Mouse (Mus musculus) G1E-ER4 (cell line): Measurements from ENCODE around the gene Vamp5. TPM values are rescaled to one million over a fixed set of nuclear protein-coding genes. Genes with fewer than 3 reads are reported as not detected.

Experiments used
- GATA1 ChIP-seq: IDR thresholded peaks from one replicate; pipeline ENCODE4 v1.8.0; 2012; ENCODE audit warnings: low read length, inconsistent platforms
- polyA plus RNA-seq: library from polyadenylated mRNA; stranded (reverse); fragments of >175 nt; gene quantifications from 2 replicates; pipeline ENCODE4 v1.2.3, GENCODE M21; 2012

Vamp5 gene
- polyA plus RNA-seq, 1 experiment, result 234 TPM

DNA sequence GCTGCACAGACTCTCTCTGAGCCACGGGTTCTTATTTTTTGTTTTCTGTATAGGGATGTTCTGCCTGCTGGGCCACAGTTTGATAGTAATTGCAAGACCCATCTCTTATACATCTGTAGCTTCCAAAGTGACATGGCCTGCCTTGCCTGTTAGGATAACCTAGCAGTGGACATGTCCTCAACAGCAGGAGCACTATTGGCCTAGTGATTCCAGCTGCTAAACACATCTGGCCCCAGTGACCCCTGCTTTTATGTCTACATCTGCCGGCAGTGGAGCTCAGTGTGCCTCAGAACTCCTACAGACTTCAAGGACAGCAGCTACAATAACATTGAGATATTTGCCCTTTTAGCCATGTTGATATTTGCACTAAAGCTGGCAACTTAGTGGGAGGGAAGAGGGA lies 19.7 kb upstream of the Vamp5 start:
- TF ChIP-seq GATA1, result no peak

DNA sequence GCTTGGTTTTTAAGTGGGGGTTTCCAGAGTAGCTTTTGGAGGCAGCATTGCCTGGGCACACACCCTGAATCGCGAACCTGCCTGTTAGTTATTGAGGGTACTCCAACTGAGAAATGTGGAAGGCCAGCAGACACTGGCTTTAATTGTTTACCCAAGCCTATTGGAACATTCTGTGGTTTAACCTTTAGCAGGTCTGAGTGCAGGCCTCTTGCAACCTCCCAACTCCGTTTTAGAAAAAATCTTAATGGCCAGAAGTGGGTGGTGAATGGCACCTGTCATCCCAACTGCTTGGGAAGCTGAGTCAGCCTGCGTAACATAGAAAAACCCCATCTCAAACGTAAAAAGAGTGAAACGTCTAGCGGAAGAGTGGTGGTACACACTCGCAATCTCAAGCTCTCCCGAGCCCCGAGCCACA lies 16.6 kb upstream of the Vamp5 start:
- TF ChIP-seq GATA1, result no peak

DNA sequence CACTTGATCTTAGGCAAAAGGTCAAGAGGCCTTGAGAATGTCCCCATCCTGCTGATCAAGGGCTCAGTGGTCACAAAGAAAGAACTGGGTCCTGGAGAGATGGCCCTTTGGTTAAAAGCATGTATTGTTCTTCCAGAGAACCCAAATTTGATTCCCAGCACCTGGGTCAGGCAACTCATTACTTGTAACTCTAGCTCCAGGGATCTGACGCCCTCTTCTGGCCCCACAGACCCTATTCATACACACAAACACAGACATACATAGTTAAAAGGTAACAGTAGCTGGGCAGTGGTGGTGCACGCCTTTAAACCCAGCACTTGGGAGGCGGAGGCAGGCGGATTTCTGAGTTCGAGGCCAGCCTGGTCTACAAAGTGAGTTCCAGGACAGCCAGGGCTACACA lies 12.1 kb upstream of the Vamp5 start:
- TF ChIP-seq GATA1, result no peak

DNA sequence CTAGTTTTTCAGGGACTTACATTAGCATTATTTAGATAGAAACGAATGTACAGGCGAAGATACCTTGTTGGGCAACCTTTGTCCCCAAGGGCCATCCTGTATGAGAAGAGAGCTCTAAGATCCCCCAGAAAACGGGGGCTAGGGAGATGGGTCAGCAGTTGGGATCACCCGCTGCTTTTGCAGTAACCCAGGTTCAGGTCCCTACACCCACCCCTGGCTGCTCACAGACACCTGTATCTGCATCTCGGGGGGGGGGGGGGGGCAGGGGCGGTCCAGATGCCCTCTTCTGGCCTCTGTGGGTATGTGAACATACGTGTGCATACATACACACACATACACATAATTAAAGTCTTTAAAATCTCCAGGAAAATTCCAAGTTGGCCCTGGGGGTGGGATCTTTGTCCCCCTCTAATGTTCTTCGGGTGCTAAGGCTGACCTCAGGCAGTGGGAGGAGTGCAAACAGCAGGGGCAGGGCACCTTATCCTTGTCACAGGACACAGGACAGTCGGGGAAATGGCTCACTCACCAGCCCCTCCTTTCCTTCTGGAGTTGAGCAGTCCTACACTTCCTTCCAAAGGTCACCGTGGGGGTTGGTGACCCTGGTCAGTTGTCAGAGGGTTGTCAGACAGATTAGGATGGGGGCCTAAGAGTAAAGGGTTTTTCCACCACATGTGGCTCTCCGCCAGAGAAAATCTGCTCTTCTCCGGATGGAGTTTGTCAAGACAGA lies 10.7 kb upstream of the Vamp5 start:
- TF ChIP-seq GATA1, result no peak

DNA sequence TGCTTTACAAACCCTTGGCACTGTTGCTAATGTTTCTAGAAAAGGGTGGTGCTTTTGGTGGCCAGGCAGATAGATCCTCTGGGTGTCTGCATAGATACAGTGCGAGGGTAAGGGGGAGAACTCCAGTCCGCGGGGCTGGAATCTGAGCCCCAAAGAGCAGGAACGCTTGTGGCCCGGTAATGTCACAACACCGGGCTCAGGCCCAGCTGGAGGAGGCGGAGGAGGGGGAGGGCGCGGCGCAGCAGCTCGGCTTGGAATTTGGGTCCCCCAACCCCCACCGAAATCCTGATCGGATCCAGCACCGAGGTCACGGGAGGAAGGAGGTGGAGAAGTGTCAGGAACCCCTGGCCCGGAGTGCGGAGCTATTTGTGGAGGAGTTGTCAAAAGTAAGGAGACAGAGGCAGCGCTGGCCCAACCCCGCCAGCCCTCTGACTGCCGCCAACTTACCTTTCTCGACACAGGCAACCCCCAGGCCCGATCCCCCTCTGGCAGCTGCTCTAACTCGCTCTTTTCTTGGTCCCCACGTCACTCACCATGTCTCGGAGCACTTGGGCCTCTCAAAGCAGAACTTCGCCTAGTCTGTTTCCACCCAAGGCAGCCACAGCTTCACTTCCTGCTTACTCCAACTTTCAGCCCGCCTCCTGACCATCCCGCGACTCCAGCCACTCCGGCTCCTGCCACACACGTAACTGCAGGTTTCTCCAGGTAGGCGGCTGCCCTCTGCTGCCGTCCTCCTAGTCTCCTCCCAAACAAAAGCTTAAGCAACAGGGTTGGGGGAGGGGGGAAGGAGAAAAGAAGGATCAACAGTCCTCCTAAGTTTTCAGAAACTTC lies 9.9 kb upstream of the Vamp5 start, which contains the start of gene Vamp8:
TSS of gene Vamp8 (minus strand) at position 763 of the 831 bp plus-strand sequence.
- TF ChIP-seq GATA1, result no peak

DNA sequence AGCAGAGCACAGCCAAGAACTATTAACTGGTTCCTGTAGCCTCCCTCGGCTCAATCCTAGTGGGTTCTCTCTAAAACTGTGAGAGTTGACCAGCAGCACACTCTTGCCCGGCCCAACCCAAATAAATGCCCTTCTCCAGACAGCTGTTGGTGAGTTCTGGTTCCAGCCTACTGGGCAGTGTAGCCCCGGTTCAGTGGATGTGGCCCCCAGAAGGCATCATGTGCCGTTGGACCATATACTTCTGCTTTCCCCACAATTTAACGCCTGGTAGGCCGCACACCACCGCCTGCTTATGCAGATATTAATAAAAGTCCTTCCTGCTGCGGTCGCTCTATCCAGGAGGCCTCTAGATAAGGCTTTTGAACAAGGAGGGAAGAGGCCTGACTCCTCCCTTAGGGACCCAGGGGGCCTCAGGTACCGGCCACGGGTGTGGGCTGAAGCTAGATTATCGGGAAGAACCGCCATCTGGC lies 9.2 kb upstream of the Vamp5 start:
- peak; percentile 89 for TF ChIP-seq GATA1

DNA sequence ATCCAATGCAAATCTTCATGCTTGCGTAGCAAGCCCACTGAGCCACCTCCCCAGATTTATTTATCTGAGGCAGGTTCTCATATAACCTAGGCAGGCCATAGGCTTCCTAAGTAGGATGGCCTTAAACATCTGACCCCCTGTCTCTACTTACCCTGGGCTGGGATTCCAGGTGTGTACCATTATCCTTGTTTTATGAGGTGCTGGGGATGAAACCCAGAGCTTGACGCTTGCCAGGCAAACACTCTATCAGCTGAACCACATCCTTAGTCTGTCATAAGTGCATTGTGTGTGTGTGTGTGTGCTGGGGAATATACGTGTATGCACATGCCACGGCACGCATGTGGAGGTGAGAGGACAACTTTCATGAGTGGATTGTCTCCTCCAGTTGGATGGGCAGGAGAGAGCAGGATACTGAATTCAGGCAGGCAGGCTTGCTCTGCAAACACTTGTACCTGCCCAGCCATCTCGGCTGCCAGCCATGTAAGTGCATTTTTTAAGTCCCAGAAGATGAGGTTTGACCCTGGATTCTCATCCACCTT lies 8.6 kb upstream of the Vamp5 start:
- no peak for TF ChIP-seq GATA1

DNA sequence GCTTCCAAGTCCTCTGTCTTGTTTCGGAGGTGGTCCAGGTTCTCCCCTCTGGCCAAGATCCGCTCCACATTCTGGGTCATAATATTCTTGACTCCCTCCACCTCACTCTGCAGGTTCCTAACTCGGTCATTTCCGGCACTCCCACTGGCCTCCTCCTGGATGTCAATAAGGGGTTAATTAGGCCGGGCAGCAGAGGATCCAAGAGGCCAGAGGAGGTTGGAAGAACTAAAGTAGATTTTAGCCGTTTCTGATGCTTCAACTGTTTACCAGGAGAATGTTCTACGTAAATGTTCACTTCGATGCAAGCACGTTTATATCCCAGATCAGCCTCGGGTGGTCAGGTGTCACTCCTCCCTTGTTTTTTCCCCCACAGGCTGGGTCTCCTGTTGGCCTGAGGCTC lies 8.0 kb upstream of the Vamp5 start:
- TF ChIP-seq GATA1, result no peak

DNA sequence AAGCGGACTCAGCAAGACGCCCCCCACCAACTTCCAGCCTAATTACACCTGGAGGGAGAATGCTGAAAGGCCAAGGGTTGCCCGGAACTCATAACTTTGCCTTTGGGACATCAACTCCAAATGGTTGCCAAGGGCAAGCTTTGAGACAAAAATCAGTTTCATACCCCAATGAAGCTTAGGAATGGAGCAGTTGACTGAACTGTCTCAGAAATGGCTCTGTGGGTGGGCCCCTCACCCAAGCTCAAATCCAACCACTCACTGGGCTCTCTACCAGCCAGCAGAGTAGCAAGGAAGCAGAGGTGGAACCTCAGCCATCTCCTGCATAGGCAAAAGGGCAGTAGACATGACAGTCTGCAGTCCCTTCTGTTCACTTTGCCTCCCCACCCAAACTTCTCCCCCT lies 7.5 kb upstream of the Vamp5 start:
- TF ChIP-seq GATA1, result no peak

DNA sequence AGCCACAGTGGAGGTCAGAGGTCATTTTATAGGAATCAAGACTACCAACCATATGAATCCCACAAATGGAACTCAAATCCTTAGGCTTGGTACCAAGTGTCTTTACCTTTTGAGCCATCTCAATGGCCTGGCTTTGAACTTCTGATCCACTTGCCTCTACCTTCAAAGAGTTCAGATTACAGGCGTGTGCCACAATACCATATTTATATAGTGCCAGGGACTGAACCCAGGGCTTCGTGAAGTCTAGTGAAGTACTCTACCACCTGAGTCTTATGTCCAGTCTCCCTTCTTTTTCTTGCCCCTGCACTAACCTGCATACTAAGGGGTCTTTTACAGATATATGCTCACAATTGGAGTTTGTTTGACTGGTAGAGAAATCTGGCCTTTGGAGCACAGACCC lies 6.3 kb upstream of the Vamp5 start:
- no peak for TF ChIP-seq GATA1

DNA sequence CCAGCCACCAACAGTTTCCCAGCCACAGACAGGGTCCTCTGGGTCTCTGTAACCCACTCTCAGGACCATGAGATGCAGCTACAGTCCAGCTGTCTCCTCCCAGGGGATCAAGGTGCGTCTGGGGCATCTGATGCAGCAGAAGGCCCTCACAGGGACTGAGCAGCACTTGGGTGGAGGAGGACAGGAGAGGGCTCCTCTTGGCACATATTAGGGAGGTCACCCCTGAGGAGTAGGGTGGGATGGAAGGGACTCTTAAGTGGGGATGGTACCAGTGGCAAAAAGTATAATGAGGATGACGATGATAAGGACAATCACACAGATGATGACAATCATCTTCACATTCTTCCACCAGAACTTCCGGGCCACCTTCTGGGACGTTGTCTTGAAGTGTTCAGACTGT lies 5.0 kb upstream of the Vamp5 start:
- no peak for TF ChIP-seq GATA1

DNA sequence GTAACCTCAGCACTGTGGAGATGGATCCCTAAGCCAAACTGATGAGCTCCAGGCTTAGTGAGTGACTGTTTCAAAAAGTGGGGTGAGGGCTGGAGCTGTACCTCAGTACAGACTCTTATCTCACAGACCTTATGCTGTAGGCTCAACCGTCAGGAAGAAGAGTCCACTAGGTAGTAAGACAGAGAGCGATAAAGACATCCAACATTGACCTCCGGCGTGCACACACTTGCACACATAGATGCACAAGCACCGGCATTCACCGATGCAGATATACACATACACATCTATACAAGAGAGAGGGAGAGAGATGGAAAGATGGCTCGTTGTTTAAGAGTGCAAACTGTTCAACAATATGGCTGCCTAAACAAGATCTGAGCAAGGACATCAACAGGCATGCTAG lies 3.7 kb upstream of the Vamp5 start:
- peak; percentile 68 for TF ChIP-seq GATA1

DNA sequence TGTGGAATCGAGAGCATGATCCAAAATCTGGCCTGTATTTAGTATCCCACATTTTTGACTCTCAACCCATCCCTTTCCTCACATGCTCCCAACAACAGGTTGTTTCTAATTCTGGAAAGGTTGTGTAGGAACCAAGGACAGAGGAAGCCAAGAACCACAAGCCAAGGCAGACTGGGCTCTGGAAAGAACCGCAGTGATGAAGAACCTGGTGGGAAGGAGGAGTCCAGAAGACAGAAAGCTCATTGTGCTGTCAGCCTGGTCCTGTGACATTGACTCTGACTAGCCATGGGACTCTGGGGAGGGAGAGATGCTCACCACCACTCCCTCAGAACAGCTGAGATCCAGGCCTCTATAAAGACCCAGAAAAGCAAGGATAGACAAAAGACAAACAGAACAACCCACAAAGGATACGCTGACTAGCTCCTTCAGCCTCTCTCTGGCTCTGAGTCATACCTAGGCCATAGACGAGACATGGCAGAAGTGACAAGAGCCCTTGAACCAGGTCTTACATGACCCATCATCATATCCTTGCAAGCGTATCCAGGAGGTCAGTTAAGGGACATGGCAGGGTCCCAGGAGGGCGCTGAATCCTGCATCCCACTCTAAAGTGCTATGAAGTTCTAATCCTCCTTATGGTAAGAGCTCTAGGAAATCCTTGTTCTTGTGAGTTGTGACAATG lies 3.0 kb upstream of the Vamp5 start:
- TF ChIP-seq GATA1, result no peak

DNA sequence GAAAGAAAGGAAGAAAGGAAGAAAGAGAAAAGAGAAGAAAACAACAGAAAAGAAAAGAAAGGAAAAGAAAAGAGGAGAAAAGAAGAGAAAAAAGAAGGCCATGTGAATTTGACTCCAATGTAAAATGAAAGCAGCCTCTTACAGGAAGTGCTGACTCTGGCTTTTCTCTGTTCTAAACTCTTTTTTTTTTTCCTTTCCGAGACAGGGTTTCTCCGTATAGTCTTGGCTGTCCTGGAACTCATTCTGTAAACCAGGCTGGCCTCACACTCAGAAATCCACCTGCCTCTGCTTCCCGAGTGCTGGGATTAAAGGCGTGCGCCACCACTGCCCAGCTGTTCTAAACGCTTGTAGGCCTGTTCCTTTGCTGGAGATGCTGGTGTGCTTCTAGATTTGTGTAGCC lies 2.2 kb upstream of the Vamp5 start:
- TF ChIP-seq GATA1, result no peak

DNA sequence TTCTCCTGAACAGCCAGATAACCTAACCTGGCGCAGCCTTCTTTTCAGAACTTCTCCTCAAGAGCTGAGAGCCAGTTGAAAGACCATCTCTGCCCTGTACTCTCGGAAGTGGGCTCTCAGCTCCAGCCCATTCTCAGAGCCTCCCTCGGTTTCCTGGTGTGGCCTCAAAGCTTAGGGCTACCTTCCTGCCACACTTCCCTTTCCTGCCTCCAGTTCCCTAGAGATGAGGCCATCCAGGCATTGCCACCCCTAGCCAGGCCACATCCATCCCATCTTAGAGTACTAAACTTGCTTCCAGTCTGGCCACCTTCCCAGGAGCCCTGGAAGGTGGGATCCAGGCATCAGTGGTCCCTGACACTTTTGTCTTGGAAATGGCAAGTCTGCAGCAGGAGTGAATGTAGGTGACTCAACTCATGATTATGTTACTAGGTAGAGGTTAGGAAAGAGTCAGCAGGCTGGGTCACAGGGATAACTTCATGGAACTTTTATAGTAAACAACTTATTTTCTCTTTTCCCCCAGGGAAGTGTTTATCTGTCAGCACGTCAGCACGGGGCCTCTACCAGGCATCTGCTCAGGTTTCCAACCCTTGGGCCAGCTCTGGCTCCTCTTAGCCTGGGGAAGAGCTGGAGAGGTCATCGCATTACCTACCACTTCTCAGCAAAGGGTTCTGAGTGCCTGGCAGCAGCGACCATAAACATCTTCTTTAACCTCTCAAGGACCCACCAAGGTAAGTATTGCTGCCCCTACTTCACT lies 714 bp downstream of the Vamp5 start:
- TF ChIP-seq GATA1, result no peak
